Mouse (Mus musculus) adrenal gland, adult 18-20 months (tissue): ENCODE measurements at regions not wholly inside any gene's neighbourhood (a gene's known extent, or its start where the extent isn't known, plus 50 kb on each side); places are given as distances from the start of the nearest gene placed in this dataset.

Source experiments
- DNase-seq, 2 experiments: peaks; one replicate each; pipeline ENCODE4 v3.0.0; 2021 to 2022; ENCODE audit warnings: low spot score in 2 of 2

- DNase-seq: no peak
Observed at GRCm38 (mm10) chr8:47769452-47769851, 52.5 kb upstream of the Cldn24 start.

GRCm38 (mm10) chr8:47768751-47769150 is 53.2 kb upstream of the Cldn24 start:
- no peak for DNase-seq

GRCm38 (mm10) chr8:47764480-47764879 is 50.7 kb upstream of the Cdkn2aip start:
- peak in 1 of 2 experiments; percentile 41 for DNase-seq

GRCm38 (mm10) chr8:47764068-47764467 is 50.3 kb upstream of the Cdkn2aip start:
- no peak for DNase-seq
